Mouse (Mus musculus) forebrain, embryonic 11.5 days (tissue): Measurements from ENCODE around the gene 1700012B07Rik. TPM values are rescaled to one million over a fixed set of nuclear protein-coding genes. Genes with fewer than 3 reads are reported as not detected.

ENCODE experiments used
- ATAC-seq: fragments of 200-750 bp; cut with Nextera tagmentation; replicated peaks from 2 replicates; pipeline ENCODE4 v1.8.0; 2017; ENCODE audit warnings: moderate TSS enrichment; ENCODE audit not compliant: low FRiP score
- DNase-seq: peaks from one replicate; pipeline ENCODE4 v3.0.0-alpha.2; 2017; ENCODE audit warnings: low spot score
- H3K27ac ChIP-seq: fragments of 300-500 bp; sonication (generic); 2 replicates; pipeline ENCODE4 v1.5.1; 2014; ENCODE audit warnings: low read depth, low read length
- H3K27me3 ChIP-seq: fragments of 300-500 bp; sonication (generic); 2 replicates; pipeline ENCODE4 v1.6.1; 2014; ENCODE audit warnings: mild to moderate bottlenecking, low read length, mixed read lengths; ENCODE audit not compliant: control insufficient read depth, insufficient read depth
- H3K36me3 ChIP-seq: fragments of 300-500 bp; sonication (generic); 2 replicates; pipeline ENCODE4 v1.6.1; 2014; ENCODE audit warnings: mild to moderate bottlenecking, low read length, moderate library complexity, mixed read lengths; ENCODE audit not compliant: control insufficient read depth, insufficient read depth
- H3K4me1 ChIP-seq: fragments of 300-500 bp; sonication (generic); replicated peaks from 2 replicates; pipeline ENCODE4 v1.6.1; 2014; ENCODE audit warnings: low read length, mixed read lengths; ENCODE audit not compliant: control insufficient read depth, insufficient read depth
- H3K4me2 ChIP-seq: fragments of 300-500 bp; sonication (generic); 2 replicates; pipeline ENCODE4 v1.6.1; 2014; ENCODE audit warnings: low read depth, mild to moderate bottlenecking, low read length, moderate library complexity, mixed read lengths; ENCODE audit not compliant: severe bottlenecking
- H3K4me3 ChIP-seq: fragments of 300-500 bp; sonication (generic); 2 replicates; pipeline ENCODE4 v1.5.1; 2014; ENCODE audit warnings: low read depth, low read length
- H3K9ac ChIP-seq: fragments of 300-500 bp; sonication (generic); 2 replicates; pipeline ENCODE4 v1.6.1; 2014; ENCODE audit warnings: low read length
- H3K9me3 ChIP-seq: fragments of 300-500 bp; sonication (generic); 2 replicates; pipeline ENCODE4 v1.6.1; 2016; ENCODE audit warnings: low read length, mixed read lengths; ENCODE audit not compliant: control insufficient read depth
- WGBS: fragments of 180-500 bp; shearing (Covaris S2); extraction: QIAGEN DNeasy Blood & Tissue Kit; methylation state at CpG from one replicate; pipeline ENCODE4 v1.1.7; 2014; 5-methylcytosine and 5-hydroxymethylcytosine counted together
- polyA plus RNA-seq: library from polyadenylated mRNA; unstranded; fragments of >200 nt; fragmentation: Nextera tagmentation; extraction: Ambion mirVana; gene quantifications from 2 replicates; pipeline ENCODE4 v1.2.1, GENCODE M21; 2014

The 1700012B07Rik gene
- polyA plus RNA-seq, 1 experiment from 2014 or later, result not detected

- no peak for ATAC-seq
Measured at GRCm38 (mm10) chr11:109872056-109872455, 44.2 kb upstream of the 1700012B07Rik start.

GRCm38 (mm10) chr11:109867861-109868260 lies 40.0 kb upstream of the 1700012B07Rik start:
- no peak overlapping the region for H3K27ac ChIP-seq
- DNase-seq (no peak), ATAC-seq (no peak)
- no peaks in the 10 kb centered on the region for H3K9me3 ChIP-seq
- no peak overlapping the region for H3K9ac ChIP-seq
- no peaks in the 10 kb centered on the region for H3K36me3 ChIP-seq
- H3K27me3 ChIP-seq, result no peaks in the 10 kb centered on the region
- WGBS, result 90% methylated on average over 5 of the region's 5 CpGs
- H3K4me1 ChIP-seq, result no peaks in the 10 kb centered on the region
- H3K4me3 ChIP-seq, result no peak overlapping the region
- no peak overlapping the region for H3K4me2 ChIP-seq

More at GRCm38 (mm10) chr11:109872056-109872455, 44.2 kb upstream of the 1700012B07Rik start:
- Histone ChIP-seq H3K4me1 (no peaks in the 10 kb centered on the region), H3K4me3 (no peak overlapping the region), H3K9me3 (no peaks in the 10 kb centered on the region), H3K36me3 (no peaks in the 10 kb centered on the region), H3K27me3 (no peaks in the 10 kb centered on the region), H3K9ac (no peak overlapping the region), H3K27ac (no peak overlapping the region), H3K4me2 (no peak overlapping the region)
- no peak for DNase-seq
- WGBS, result 86% methylated on average over 10 of the region's 10 CpGs

DNA sequence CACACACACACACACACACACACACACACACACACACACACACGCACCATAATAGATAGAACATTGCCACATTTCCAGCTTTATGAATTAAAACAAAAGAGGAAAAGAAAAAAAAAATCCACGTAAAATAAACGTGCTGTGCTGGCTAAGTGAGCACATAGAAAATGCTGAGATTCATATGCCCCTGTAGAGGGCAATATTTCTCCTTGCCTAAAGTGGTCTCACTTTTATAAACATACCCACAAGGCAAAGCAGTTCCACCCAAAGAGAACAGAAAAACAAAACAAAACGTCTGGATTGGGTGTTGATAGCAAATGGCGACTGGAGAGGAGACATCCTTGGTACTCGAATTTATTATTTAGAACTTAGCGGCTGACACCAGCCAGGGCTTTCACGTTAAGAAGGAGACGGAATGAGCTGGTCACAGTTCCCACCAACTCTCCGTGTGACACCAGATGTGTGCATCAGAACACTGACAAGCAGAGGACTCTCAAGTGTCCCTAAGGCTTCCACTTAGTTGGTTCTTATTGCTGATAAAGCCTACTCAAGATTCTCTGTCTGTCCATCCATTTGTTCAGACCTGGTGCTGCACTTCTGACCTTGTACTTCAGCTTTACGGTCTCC lies 38.8 kb upstream of the 1700012B07Rik start:
- Histone ChIP-seq H3K4me1 (no peaks in the 10 kb centered on the region), H3K9me3 (no peaks in the 10 kb centered on the region), H3K27me3 (no peaks in the 10 kb centered on the region), H3K9ac (no peak overlapping the region), H3K4me3 (no peak overlapping the region), H3K27ac (no peak overlapping the region), H3K4me2 (no peak overlapping the region), H3K36me3 (no peaks in the 10 kb centered on the region)
- ATAC-seq (no peak), DNase-seq (peak; percentile 23)
- 83% methylated on average over 11 of the region's 11 CpGs for WGBS

DNA sequence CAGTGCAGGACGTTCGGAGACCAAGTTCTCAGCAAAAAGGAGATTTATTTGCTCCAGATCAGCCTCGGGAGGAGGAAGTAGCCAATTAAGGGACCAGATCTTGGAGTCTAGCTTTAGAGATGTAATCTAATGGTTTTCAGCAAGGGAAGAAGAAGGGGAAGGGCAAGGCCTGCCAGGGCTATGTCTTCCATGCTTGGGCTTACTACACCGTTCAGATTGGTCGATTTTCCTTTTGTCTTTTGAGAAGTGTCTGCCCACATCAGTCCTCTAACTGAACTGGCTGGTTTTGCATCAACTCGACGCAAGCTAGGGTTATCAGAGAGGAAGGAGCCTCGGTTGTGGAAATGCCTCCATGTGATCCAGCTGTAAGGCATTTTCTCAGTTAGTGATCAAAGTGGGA lies 37.7 kb upstream of the 1700012B07Rik start:
- 85% methylated on average over 8 of the region's 8 CpGs for WGBS
- peak; percentile 37 for DNase-seq
- Histone ChIP-seq H3K27me3 (no peaks in the 10 kb centered on the region), H3K27ac (no peak overlapping the region), H3K4me3 (no peak overlapping the region), H3K9ac (no peak overlapping the region), H3K4me1 (no peaks in the 10 kb centered on the region), H3K9me3 (no peaks in the 10 kb centered on the region), H3K4me2 (no peak overlapping the region), H3K36me3 (no peaks in the 10 kb centered on the region)
- no peak for ATAC-seq

DNA sequence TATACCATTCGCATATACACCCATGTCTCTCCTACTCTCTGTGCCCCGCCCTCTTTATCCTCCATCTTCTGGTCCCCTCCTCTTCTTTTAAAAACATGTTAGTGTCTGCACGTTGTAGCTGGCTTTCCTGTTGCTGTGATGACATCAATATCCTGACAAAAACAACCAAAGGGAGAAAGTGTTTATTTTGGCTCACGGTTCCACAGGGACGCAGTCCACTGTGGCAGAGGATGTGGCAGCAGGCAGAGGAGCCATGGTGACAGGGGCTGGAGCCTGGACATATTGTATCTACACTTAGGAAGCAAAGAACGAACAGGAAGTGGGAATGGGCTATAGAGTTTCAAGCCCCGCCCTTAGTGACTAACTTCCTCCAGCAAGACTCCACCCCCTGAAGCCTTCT lies 36.1 kb upstream of the 1700012B07Rik start:
- WGBS, result 90% methylated on average over 7 of the region's 7 CpGs
- no peak for ATAC-seq
- DNase-seq, result peak; percentile 35
- Histone ChIP-seq H3K27me3 (no peaks in the 10 kb centered on the region), H3K27ac (no peak overlapping the region), H3K4me2 (no peak overlapping the region), H3K9ac (no peak overlapping the region), H3K4me1 (0 out of 2 replicates have a peak, but pooled peaks cover 1% of the 10 kb centered on the region), H3K4me3 (no peak overlapping the region), H3K36me3 (no peaks in the 10 kb centered on the region), H3K9me3 (no peaks in the 10 kb centered on the region)

DNA sequence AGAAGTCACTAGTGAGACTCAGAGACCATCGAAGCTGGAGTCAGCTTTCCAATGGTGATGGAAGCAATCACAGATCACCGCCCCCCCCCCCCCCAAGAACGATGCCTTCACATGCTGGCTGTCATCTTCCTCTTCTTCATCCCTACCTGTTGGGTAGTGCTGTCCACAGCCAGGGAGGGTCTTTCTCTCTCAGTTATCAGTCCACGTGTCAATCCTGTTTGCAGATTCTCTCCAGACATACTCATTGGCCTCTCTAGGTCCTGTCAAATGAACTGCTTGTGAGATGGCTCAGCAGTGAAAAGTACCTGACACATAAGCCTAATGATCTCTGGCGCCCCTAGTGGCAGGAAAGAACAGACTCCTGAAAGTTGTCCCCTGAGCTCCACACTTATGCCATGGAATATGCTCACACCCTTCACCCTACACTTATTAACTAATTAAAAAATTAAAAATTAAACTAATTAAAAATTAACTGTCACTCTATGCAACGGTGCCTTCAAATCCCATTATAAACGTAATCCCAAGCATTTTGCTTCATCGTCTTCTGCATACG lies 35.4 kb upstream of the 1700012B07Rik start:
- Histone ChIP-seq H3K4me3 (no peak overlapping the region), H3K4me2 (no peak overlapping the region), H3K4me1 (0 out of 2 replicates have a peak, but pooled peaks cover 1% of the 10 kb centered on the region), H3K9ac (no peak overlapping the region), H3K27me3 (no peaks in the 10 kb centered on the region), H3K27ac (no peak overlapping the region), H3K36me3 (no peaks in the 10 kb centered on the region), H3K9me3 (no peaks in the 10 kb centered on the region)
- DNase-seq, result peak; percentile 60
- ATAC-seq, result peak; percentile 17; the same call in 1 of the 2 replicates
- 72% methylated on average over 9 of the region's 9 CpGs for WGBS

- Histone ChIP-seq H3K9me3 (no peaks in the 10 kb centered on the region), H3K36me3 (no peaks in the 10 kb centered on the region), H3K4me1 (0 out of 2 replicates have a peak, but pooled peaks cover 1% of the 10 kb centered on the region), H3K4me2 (peak overlapping the region; percentile 12; the same call in 1 of the 2 replicates), H3K9ac (no peak overlapping the region), H3K4me3 (no peak overlapping the region), H3K27ac (no peak overlapping the region), H3K27me3 (no peaks in the 10 kb centered on the region)
- 7% methylated on average over 10 of the region's 10 CpGs for WGBS
- DNase-seq (peak; percentile 91), ATAC-seq (peak; percentile 56)
Measured at GRCm38 (mm10) chr11:109860508-109860907, 32.7 kb upstream of the 1700012B07Rik start.

DNA sequence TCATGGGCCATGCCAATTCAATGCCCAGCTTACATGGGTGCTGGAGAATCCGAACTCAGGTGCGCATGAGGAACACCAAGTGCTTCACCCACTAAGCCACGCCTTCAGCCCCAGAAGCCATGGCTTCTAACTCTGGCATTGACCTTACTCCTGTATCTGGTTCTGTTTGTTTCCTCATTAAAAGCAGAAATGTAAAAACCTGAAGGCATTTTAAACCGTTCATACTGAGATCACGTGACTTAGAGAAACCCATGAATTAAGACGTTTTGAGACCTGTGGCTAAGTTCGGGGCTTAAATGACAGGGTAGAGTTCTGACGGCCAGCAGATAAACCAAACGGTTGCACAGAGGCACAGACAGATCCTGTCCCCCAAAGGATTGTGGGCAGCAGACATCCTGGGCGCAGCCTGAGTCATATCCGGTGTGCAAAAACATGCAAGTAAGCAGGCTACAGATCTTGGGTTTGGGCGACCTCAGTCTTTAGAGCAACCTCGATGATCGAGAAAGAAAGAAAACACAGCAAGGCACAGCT lies 32.2 kb upstream of the 1700012B07Rik start:
- Histone ChIP-seq H3K9ac (no peak overlapping the region), H3K27ac (no peak overlapping the region), H3K4me3 (no peak overlapping the region), H3K36me3 (no peaks in the 10 kb centered on the region), H3K27me3 (no peaks in the 10 kb centered on the region), H3K9me3 (no peaks in the 10 kb centered on the region), H3K4me1 (0 out of 2 replicates have a peak, but pooled peaks cover 1% of the 10 kb centered on the region), H3K4me2 (no peak overlapping the region; the same call in 1 of the 2 replicates)
- 70% methylated on average over 14 of the region's 14 CpGs for WGBS
- DNase-seq (peak; percentile 37), ATAC-seq (no peak)
